Mouse (Mus musculus) liver, embryonic 14.5 days (tissue): ENCODE data around the gene Zfp36l2. TPM values are rescaled to one million over a fixed set of nuclear protein-coding genes. Genes with fewer than 3 reads are reported as not detected.
A peak's percentile ranks its signal among the peaks of the same experiment; 100 is the strongest.

Experiments used
- ATAC-seq: fragments of 200-750 bp; cut with Nextera tagmentation; 2 replicates; pipeline ENCODE4 v1.8.0; 2017; ENCODE audit warnings: moderate number of reproducible peaks, mild to moderate bottlenecking, moderate library complexity; ENCODE audit not compliant: insufficient read depth
- DNase-seq, 3 experiments: peaks; one replicate each; pipeline ENCODE4 v3.0.0-alpha.2; 2012 to 2013; ENCODE audit warnings: low read depth in 3 of 3, low spot score in 3 of 3
- H3K27ac ChIP-seq: fragments of 300-500 bp; sonication (generic); 2 replicates; pipeline ENCODE4 v1.5.1; 2014; ENCODE audit warnings: moderate library complexity, mild to moderate bottlenecking, control low read depth, inconsistent platforms
- H3K27me3 ChIP-seq: fragments of 300-500 bp; sonication (generic); 2 replicates; pipeline ENCODE4 v1.6.1; 2014; ENCODE audit warnings: mild to moderate bottlenecking, low read length, moderate library complexity; ENCODE audit not compliant: control insufficient read depth, insufficient read depth
- H3K36me3 ChIP-seq: fragments of 300-500 bp; sonication (generic); replicated peaks from 2 replicates; pipeline ENCODE4 v1.6.1; 2014; ENCODE audit warnings: low read depth; ENCODE audit not compliant: control insufficient read depth, insufficient read depth
- H3K4me1 ChIP-seq, 2 experiments: fragments of 200-500 bp in 1 of 2; fragments of 300-500 bp in 1 of 2; sonication (generic) in 1 of 2; replicated peaks; 2 replicates each; pipeline ENCODE4 v1.6.1; 2012 to 2014; ENCODE audit warnings: antibody characterized with exemption in 1 of 2, inconsistent platforms in 1 of 2, low read length in 1 of 2; ENCODE audit not compliant: control insufficient read depth in 2 of 2, insufficient read depth in 2 of 2
- H3K4me2 ChIP-seq: fragments of 300-500 bp; sonication (generic); 2 replicates; pipeline ENCODE4 v1.6.1; 2014; ENCODE audit warnings: low read depth, mild to moderate bottlenecking, control low read depth, moderate library complexity
- H3K4me3 ChIP-seq, 2 experiments: fragments of 200-500 bp in 1 of 2; fragments of 300-500 bp in 1 of 2; sonication (generic) in 1 of 2; 2 replicates each; pipeline ENCODE4 v1.5.1; 2012 to 2014; ENCODE audit warnings: low read depth in 2 of 2, low read length in 2 of 2, mild to moderate bottlenecking in 2 of 2, control low read depth in 1 of 2, inconsistent platforms in 1 of 2, moderate library complexity in 1 of 2; ENCODE audit not compliant: insufficient read depth in 1 of 2
- H3K9ac ChIP-seq: fragments of 300-500 bp; sonication (generic); replicated peaks from 2 replicates; pipeline ENCODE4 v1.6.1; 2014; ENCODE audit warnings: mild to moderate bottlenecking, control low read depth, moderate library complexity
- H3K9me3 ChIP-seq: fragments of 300-500 bp; sonication (generic); 2 replicates; pipeline ENCODE4 v1.6.1; 2016; ENCODE audit warnings: low read length, mixed read lengths; ENCODE audit not compliant: control insufficient read depth
- CTCF ChIP-seq: IDR thresholded peaks from 2 replicates; pipeline ENCODE4 v1.5.1; 2016; ENCODE audit warnings: antibody characterized with exemption, low read depth, control low read depth
- EP300 ChIP-seq: IDR thresholded peaks from 2 replicates; pipeline ENCODE4 v1.6.1; 2016; ENCODE audit warnings: antibody characterized with exemption, low read depth
- WGBS: fragments of 180-500 bp; shearing (Covaris S2); extraction: QIAGEN DNeasy Blood & Tissue Kit; methylation state at CpG from one replicate; pipeline ENCODE4 v1.1.7; 2014; ENCODE audit not compliant: insufficient replicate concordance; 5-methylcytosine and 5-hydroxymethylcytosine counted together
- polyA plus RNA-seq, 2 experiments: library from polyadenylated mRNA; depleted of rRNA in 1 of 2; stranded (reverse) in 1 of 2; unstranded in 1 of 2; fragments of >200 nt; fragmentation: Nextera tagmentation in 1 of 2; extraction: Ambion mirVana in 1 of 2; gene quantifications; 2 replicates each; pipeline versions ENCODE4 v1.2.1 to v1.2.3; 2012 to 2014

Zfp36l2 gene
- polyA plus RNA-seq, 2 experiments: 9.9 to 22.7 TPM

GRCm38 (mm10) chr17:84185581-84186450 lies 1.9 kb downstream of the Zfp36l2 start:
- peak in 1 of 3 experiments; percentile 55 for DNase-seq
- under 1% methylated on average over 101 of the region's 108 CpGs for WGBS
- ATAC-seq: peak; percentile 5; the same call in 1 of the 2 replicates

DNA sequence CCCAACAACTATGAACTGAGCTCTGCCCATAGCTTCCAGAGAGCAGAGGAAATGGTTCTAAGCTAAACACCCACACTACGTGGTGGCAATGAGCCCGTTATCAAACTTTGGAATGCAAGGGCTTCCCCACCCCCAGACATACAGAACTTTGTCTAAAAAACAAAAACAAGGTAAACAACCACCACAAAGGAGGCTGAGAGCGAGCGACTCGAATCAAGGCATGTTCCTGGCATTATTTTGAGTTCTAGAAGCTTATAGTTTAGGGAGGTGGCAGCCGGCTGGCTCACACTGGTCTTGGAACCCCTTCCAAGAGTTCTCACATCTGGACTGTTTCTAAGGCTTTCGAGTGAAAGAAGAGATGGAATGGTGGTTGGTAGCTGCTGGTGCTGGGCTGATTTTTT lies 2.7 kb downstream of the Zfp36l2 start:
- H3K4me2 ChIP-seq: peak overlapping the region; percentile 96
- peak in 1 of 3 experiments; percentile 52 for DNase-seq
- no peaks in the 10 kb centered on the region for H3K27me3 ChIP-seq
- H3K4me1 ChIP-seq: peaks cover 41 to 43% of the 10 kb centered on the region in 2 experiments
- peak overlapping the region; percentile 73 for H3K9ac ChIP-seq
- no peak for TF ChIP-seq EP300
- no peak for TF ChIP-seq CTCF
- peak overlapping the region; percentile 62 for H3K27ac ChIP-seq
- H3K4me3 ChIP-seq: peak overlapping the region; percentile 66 to 82
- WGBS: under 1% methylated on average over 7 of the region's 7 CpGs
- no peak for ATAC-seq
- H3K36me3 ChIP-seq: peaks cover 11% of the 10 kb centered on the region
- no peaks in the 10 kb centered on the region for H3K9me3 ChIP-seq

More at GRCm38 (mm10) chr17:84185581-84186450, 1.9 kb downstream of the Zfp36l2 start:
- H3K27me3 ChIP-seq: no peaks in the 10 kb centered on the region
- H3K9me3 ChIP-seq: no peaks in the 10 kb centered on the region
- peaks cover 36 to 37% of the 10 kb centered on the region in 2 experiments for H3K4me1 ChIP-seq
- peak overlapping the region; percentile 66 to 82 for H3K4me3 ChIP-seq
- peak overlapping the region; percentile 62 for H3K27ac ChIP-seq
- peaks cover 11% of the 10 kb centered on the region for H3K36me3 ChIP-seq
- TF ChIP-seq EP300: no peak
- peak; percentile 71 for TF ChIP-seq CTCF
- peak overlapping the region; percentile 73 for H3K9ac ChIP-seq
- H3K4me2 ChIP-seq: peak overlapping the region; percentile 96

GRCm38 (mm10) chr17:84183291-84183781 lies 4.4 kb downstream of the Zfp36l2 start:
- Histone ChIP-seq H3K4me1 (peaks cover 31 to 34% of the 10 kb centered on the region in 2 experiments), H3K27ac (peak overlapping the region; percentile 87)
- WGBS: 1% methylated on average over 12 of the region's 12 CpGs

GRCm38 (mm10) chr17:84182311-84183271 lies 5.2 kb downstream of the Zfp36l2 start:
- Histone ChIP-seq H3K4me1 (peaks cover 31 to 34% of the 10 kb centered on the region in 2 experiments), H3K27me3 (no peaks in the 10 kb centered on the region), H3K36me3 (peaks cover 11% of the 10 kb centered on the region), H3K4me3 (peak overlapping the region; percentile 54 to 67), H3K9ac (peak overlapping the region; percentile 66), H3K4me2 (peak overlapping the region; percentile 81), H3K27ac (peak overlapping the region; percentile 87), H3K9me3 (no peaks in the 10 kb centered on the region)
- 9% methylated on average over 15 of the region's 16 CpGs for WGBS
- no peak for ATAC-seq
- peak in 1 of 3 experiments; percentile 35 for DNase-seq
- TF ChIP-seq EP300: no peak
- TF ChIP-seq CTCF: no peak

More at GRCm38 (mm10) chr17:84183291-84183781, 4.4 kb downstream of the Zfp36l2 start:
- DNase-seq: peak; percentile 78 to 82 (median 79)
- Histone ChIP-seq H3K4me3 (peak overlapping the region; percentile 37 to 40), H3K9ac (peak overlapping the region; percentile 62), H3K4me2 (peak overlapping the region; percentile 81), H3K36me3 (peaks cover 11% of the 10 kb centered on the region), H3K27me3 (no peaks in the 10 kb centered on the region), H3K9me3 (no peaks in the 10 kb centered on the region)
- TF ChIP-seq CTCF: no peak
- no peak for TF ChIP-seq EP300
- peak; percentile 29 for ATAC-seq
